Mouse (Mus musculus): ENCODE data around the gene Ncoa7. TPM values are rescaled to one million over a fixed set of nuclear protein-coding genes. Genes with fewer than 3 reads are reported as not detected.

Gene Ncoa7
- polyA plus RNA-seq, 1 experiment from 2014 or later = 7.4 TPM

GRCm38 (mm10) chr10:30774396-30774795 lies 28.7 kb downstream of the Ncoa7 start:
- no peak overlapping the region for H3K27ac ChIP-seq (ENCODE audit: low read depth, low read length)
- no peaks in the 10 kb centered on the region for H3K4me1 ChIP-seq (ENCODE audit: control insufficient read depth, insufficient read depth, low read length)
- H3K4me2 ChIP-seq (ENCODE audit: low read depth) = no peak overlapping the region
- WGBS = 89% methylated on average over 2 of the region's 2 CpGs
- no peaks in the 10 kb centered on the region for H3K9me3 ChIP-seq (ENCODE audit: control insufficient read depth, low read length)
- no peak overlapping the region for H3K9ac ChIP-seq (ENCODE audit: low read length)
- H3K4me3 ChIP-seq (ENCODE audit: low read depth, low read length) = no peak overlapping the region
- ATAC-seq (ENCODE audit: insufficient read depth, low FRiP score, low TSS enrichment) = no peak
- DNase-seq (ENCODE audit: low spot score) = no peak
- H3K36me3 ChIP-seq (ENCODE audit: control insufficient read depth, insufficient read depth, low read length) = no peaks in the 10 kb centered on the region
- H3K27me3 ChIP-seq (ENCODE audit: control insufficient read depth, insufficient read depth, low read length) = no peaks in the 10 kb centered on the region

DNA sequence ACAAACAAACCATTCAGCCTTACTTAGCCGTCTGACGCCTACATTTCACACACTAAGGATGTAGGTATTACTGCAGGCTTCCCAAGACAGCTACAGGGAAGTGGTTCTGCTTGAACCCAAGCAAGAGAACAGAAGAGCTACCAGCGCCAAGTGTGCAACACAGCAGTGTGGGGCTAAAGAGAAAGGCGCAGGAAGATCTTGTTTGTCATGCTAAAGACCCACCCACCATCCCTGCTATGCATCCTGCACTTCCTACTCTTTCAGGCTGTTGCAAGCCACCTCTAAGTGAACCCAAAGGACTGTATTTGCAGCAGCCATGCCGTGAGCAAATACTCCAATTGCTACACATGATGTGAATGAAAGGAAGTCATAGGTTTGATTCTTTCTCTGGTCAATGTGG lies 29.9 kb downstream of the Ncoa7 start:
- no peaks in the 10 kb centered on the region for H3K4me1 ChIP-seq (ENCODE audit: control insufficient read depth, insufficient read depth, low read length)
- ATAC-seq (ENCODE audit: insufficient read depth, low FRiP score, low TSS enrichment) = no peak
- H3K9me3 ChIP-seq (ENCODE audit: control insufficient read depth, low read length) = no peaks in the 10 kb centered on the region
- H3K36me3 ChIP-seq (ENCODE audit: control insufficient read depth, insufficient read depth, low read length) = no peaks in the 10 kb centered on the region
- H3K4me2 ChIP-seq (ENCODE audit: low read depth) = no peak overlapping the region
- no peak overlapping the region for H3K4me3 ChIP-seq (ENCODE audit: low read depth, low read length)
- H3K9ac ChIP-seq (ENCODE audit: low read length) = no peak overlapping the region
- no peak for DNase-seq (ENCODE audit: low spot score)
- no peak overlapping the region for H3K27ac ChIP-seq (ENCODE audit: low read depth, low read length)
- WGBS = 55% methylated on average over 5 of the region's 5 CpGs
- H3K27me3 ChIP-seq (ENCODE audit: control insufficient read depth, insufficient read depth, low read length) = no peaks in the 10 kb centered on the region

- no peaks in the 10 kb centered on the region for H3K9me3 ChIP-seq (ENCODE audit: control insufficient read depth, low read length)
Observed at GRCm38 (mm10) chr10:30771417-30772158, 31.5 kb downstream of the Ncoa7 start.

DNA sequence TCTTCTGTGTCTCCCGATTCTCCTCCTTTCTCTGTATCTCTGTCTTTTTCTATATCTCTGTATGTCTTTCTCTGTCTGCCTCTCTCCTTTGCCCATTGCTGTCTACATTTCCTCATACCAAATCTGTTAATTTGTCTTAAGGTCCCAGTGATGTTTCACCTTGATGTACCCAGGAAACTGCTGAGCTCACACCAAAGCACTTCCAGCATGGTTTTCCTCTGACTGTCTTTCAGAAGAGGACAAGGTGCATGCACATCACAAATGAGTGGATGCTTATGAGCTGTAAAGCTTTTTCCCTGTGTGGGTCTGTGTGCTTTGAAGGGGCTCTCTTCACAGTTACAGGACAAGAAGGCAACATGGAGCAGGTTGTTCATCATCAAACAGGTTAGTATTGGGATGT lies 34.3 kb downstream of the Ncoa7 start:
- ATAC-seq (ENCODE audit: insufficient read depth, low FRiP score, low TSS enrichment) = no peak
- H3K4me3 ChIP-seq (ENCODE audit: low read depth, low read length) = no peak overlapping the region
- no peak overlapping the region for H3K27ac ChIP-seq (ENCODE audit: low read depth, low read length)
- no peaks in the 10 kb centered on the region for H3K36me3 ChIP-seq (ENCODE audit: control insufficient read depth, insufficient read depth, low read length)
- no peaks in the 10 kb centered on the region for H3K4me1 ChIP-seq (ENCODE audit: control insufficient read depth, insufficient read depth, low read length)
- H3K27me3 ChIP-seq (ENCODE audit: control insufficient read depth, insufficient read depth, low read length) = no peaks in the 10 kb centered on the region
- H3K9ac ChIP-seq (ENCODE audit: low read length) = no peak overlapping the region
- no peaks in the 10 kb centered on the region for H3K9me3 ChIP-seq (ENCODE audit: control insufficient read depth, low read length)
- H3K4me2 ChIP-seq (ENCODE audit: low read depth) = no peak overlapping the region
- 88% methylated on average over 1 of the region's 1 CpGs for WGBS
- no peak for DNase-seq (ENCODE audit: low spot score)

More at GRCm38 (mm10) chr10:30771417-30772158, 31.5 kb downstream of the Ncoa7 start:
- no peak overlapping the region for H3K9ac ChIP-seq (ENCODE audit: low read length)
- ATAC-seq (ENCODE audit: insufficient read depth, low FRiP score, low TSS enrichment) (no peak), DNase-seq (ENCODE audit: low spot score) (no peak)
- H3K27me3 ChIP-seq (ENCODE audit: control insufficient read depth, insufficient read depth, low read length) = no peaks in the 10 kb centered on the region
- no peak overlapping the region for H3K27ac ChIP-seq (ENCODE audit: low read depth, low read length)
- no peak overlapping the region for H3K4me2 ChIP-seq (ENCODE audit: low read depth)
- H3K36me3 ChIP-seq (ENCODE audit: control insufficient read depth, insufficient read depth, low read length) = no peaks in the 10 kb centered on the region
- no peaks in the 10 kb centered on the region for H3K4me1 ChIP-seq (ENCODE audit: control insufficient read depth, insufficient read depth, low read length)
- WGBS = 85% methylated on average over 5 of the region's 5 CpGs
- H3K4me3 ChIP-seq (ENCODE audit: low read depth, low read length) = no peak overlapping the region

DNA sequence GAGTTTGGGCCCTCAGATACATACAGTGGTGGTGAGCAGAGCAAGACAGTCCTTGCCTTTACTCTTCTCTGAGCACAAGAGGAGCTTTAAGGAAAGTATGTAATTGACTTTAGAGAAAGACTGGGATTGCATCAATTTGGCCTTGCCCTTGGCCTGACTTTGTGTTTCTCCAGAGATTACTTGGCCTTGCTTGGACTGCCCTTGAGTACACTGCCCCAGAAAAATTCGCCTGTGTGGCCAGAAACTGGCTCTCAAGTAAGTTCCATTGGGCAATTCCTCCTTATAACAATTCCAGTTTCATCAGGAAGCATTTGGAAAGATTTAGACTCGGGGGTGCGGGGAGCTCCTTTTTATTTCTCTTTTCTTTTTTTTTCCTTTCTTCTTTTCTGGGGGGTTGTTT lies 34.9 kb downstream of the Ncoa7 start:
- no peak for ATAC-seq (ENCODE audit: insufficient read depth, low FRiP score, low TSS enrichment)
- H3K4me3 ChIP-seq (ENCODE audit: low read depth, low read length) = no peak overlapping the region
- 82% methylated on average over 3 of the region's 3 CpGs for WGBS

GRCm38 (mm10) chr10:30763179-30763770 lies 39.9 kb downstream of the Ncoa7 start:
- no peaks in the 10 kb centered on the region for H3K9me3 ChIP-seq (ENCODE audit: control insufficient read depth, low read length)
- DNase-seq (ENCODE audit: low spot score) (no peak), ATAC-seq (ENCODE audit: insufficient read depth, low FRiP score, low TSS enrichment) (no peak)
- 89% methylated on average over 8 of the region's 8 CpGs for WGBS
- no peaks in the 10 kb centered on the region for H3K36me3 ChIP-seq (ENCODE audit: control insufficient read depth, insufficient read depth, low read length)
- H3K27ac ChIP-seq (ENCODE audit: low read depth, low read length) = no peak overlapping the region
- H3K4me2 ChIP-seq (ENCODE audit: low read depth) = no peak overlapping the region
- H3K27me3 ChIP-seq (ENCODE audit: control insufficient read depth, insufficient read depth, low read length) = no peaks in the 10 kb centered on the region
- no peaks in the 10 kb centered on the region for H3K4me1 ChIP-seq (ENCODE audit: control insufficient read depth, insufficient read depth, low read length)
- H3K4me3 ChIP-seq (ENCODE audit: low read depth, low read length) = no peak overlapping the region
- no peak overlapping the region for H3K9ac ChIP-seq (ENCODE audit: low read length)

More for the DNA sequence above, 34.9 kb downstream of the Ncoa7 start:
- Histone ChIP-seq H3K9ac (ENCODE audit: low read length) (no peak overlapping the region), H3K27me3 (ENCODE audit: control insufficient read depth, insufficient read depth, low read length) (no peaks in the 10 kb centered on the region), H3K36me3 (ENCODE audit: control insufficient read depth, insufficient read depth, low read length) (no peaks in the 10 kb centered on the region), H3K4me1 (ENCODE audit: control insufficient read depth, insufficient read depth, low read length) (no peaks in the 10 kb centered on the region), H3K4me2 (ENCODE audit: low read depth) (no peak overlapping the region), H3K9me3 (ENCODE audit: control insufficient read depth, low read length) (no peaks in the 10 kb centered on the region), H3K27ac (ENCODE audit: low read depth, low read length) (no peak overlapping the region)
- DNase-seq (ENCODE audit: low spot score) = no peak

DNA sequence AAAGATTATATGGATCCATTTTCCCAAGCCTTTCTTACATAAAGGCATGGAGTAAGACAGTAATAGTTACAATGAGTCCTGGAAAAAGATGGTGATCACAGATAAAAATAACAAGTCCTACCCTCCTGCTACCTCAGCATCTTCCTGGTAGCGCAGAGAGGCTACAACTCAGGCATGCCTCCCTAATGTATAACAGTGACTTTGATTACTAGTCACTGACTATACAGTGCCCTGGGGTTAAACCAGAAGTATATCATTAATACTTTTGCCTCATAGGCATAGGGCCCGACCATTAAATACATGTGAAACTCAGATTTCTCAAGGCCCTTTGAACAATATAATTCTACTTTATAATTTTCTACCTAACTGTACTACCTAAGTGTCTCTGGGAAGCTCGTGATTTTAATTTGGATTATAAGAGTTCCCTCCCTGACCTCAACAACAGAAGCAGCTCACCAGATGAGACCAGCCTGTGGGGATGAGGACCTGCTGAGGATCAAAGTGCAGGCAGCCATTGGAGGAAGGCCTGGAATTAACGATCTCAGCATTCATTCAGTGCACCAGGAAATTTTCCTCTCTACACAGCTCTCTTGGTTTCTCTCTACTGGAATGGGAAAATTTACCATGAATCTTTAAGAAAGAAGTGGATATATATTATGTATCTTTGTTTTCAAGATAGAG lies 40.7 kb downstream of the Ncoa7 start:
- H3K4me3 ChIP-seq (ENCODE audit: low read depth, low read length) = no peak overlapping the region
- H3K36me3 ChIP-seq (ENCODE audit: control insufficient read depth, insufficient read depth, low read length) = no peaks in the 10 kb centered on the region
- H3K4me2 ChIP-seq (ENCODE audit: low read depth) = no peak overlapping the region
- H3K27ac ChIP-seq (ENCODE audit: low read depth, low read length) = no peak overlapping the region
- DNase-seq (ENCODE audit: low spot score) (no peak), ATAC-seq (ENCODE audit: insufficient read depth, low FRiP score, low TSS enrichment) (no peak)
- 83% methylated on average over 4 of the region's 4 CpGs for WGBS
- no peaks in the 10 kb centered on the region for H3K27me3 ChIP-seq (ENCODE audit: control insufficient read depth, insufficient read depth, low read length)
- no peaks in the 10 kb centered on the region for H3K9me3 ChIP-seq (ENCODE audit: control insufficient read depth, low read length)
- no peaks in the 10 kb centered on the region for H3K4me1 ChIP-seq (ENCODE audit: control insufficient read depth, insufficient read depth, low read length)
- H3K9ac ChIP-seq (ENCODE audit: low read length) = no peak overlapping the region

- Histone ChIP-seq H3K4me2 (ENCODE audit: low read depth) (no peak overlapping the region), H3K4me3 (ENCODE audit: low read depth, low read length) (no peak overlapping the region), H3K27ac (ENCODE audit: low read depth, low read length) (no peak overlapping the region), H3K9ac (ENCODE audit: low read length) (no peak overlapping the region), H3K4me1 (ENCODE audit: control insufficient read depth, insufficient read depth, low read length) (no peaks in the 10 kb centered on the region), H3K27me3 (ENCODE audit: control insufficient read depth, insufficient read depth, low read length) (no peaks in the 10 kb centered on the region), H3K36me3 (ENCODE audit: control insufficient read depth, insufficient read depth, low read length) (no peaks in the 10 kb centered on the region), H3K9me3 (ENCODE audit: control insufficient read depth, low read length) (no peaks in the 10 kb centered on the region)
- no peak for ATAC-seq (ENCODE audit: insufficient read depth, low FRiP score, low TSS enrichment)
- 83% methylated on average over 8 of the region's 8 CpGs for WGBS
- DNase-seq (ENCODE audit: low spot score) = no peak
Observed at GRCm38 (mm10) chr10:30759360-30760147, 43.6 kb downstream of the Ncoa7 start.
